Mouse (Mus musculus) bone marrow macrophage, adult 2 months (primary cell): ENCODE results near the gene Zyg11b. TPM values are rescaled to one million over a fixed set of nuclear protein-coding genes. Genes with fewer than 3 reads are reported as not detected.

ENCODE experiments used
- H3K27ac ChIP-seq: 2 replicates; pipeline ENCODE4 v1.5.1; 2012; ENCODE audit warnings: low read depth, low read length; ENCODE audit not compliant: insufficient read depth
- H3K4me1 ChIP-seq: 2 replicates; pipeline ENCODE4 v1.6.1; 2012; ENCODE audit warnings: low read length; ENCODE audit not compliant: control insufficient read depth, insufficient read depth
- H3K4me3 ChIP-seq: 2 replicates; pipeline ENCODE4 v1.5.1; 2012; ENCODE audit warnings: mild to moderate bottlenecking, low read length, moderate library complexity; ENCODE audit not compliant: insufficient read depth
- CTCF ChIP-seq: IDR thresholded peaks from 2 replicates; pipeline ENCODE4 v1.5.1; 2012; ENCODE audit warnings: low read depth, mild to moderate bottlenecking, low read length, moderate library complexity
- POLR2A ChIP-seq: IDR thresholded peaks from 2 replicates; pipeline ENCODE4 v1.6.1; 2012; ENCODE audit warnings: mild to moderate bottlenecking, low read depth, low read length, borderline replicate concordance
- polyA plus RNA-seq: library from polyadenylated mRNA; stranded (reverse); fragments of >200 nt; gene quantifications from 2 replicates; pipeline ENCODE4 v1.2.4, GENCODE M21; 2012; ENCODE audit not compliant: missing spikeins, insufficient read depth, insufficient read length

Zyg11b gene
- polyA plus RNA-seq, 1 experiment = 16.9 TPM

DNA sequence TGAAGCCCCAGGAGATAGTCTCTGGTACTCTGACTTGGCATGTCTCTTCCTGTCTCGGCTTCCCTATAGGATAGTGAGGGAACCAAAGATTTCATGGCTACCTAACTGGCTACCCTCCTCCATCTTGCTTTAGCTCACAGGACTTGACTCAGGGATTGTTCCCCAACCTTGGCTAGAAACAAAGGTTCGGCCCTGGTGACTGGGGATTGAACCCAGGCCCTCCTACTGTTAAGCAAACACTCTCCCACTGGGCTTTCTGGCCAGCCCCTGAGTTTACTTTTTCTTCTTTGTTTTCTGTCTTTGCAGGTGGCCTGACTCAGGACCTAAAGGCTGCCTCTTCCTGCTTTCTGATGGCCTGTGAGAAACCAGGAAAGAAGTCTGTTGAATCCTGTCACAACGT, 36.9 kb upstream of the Zyg11b start:
- Histone ChIP-seq H3K27ac (no peak overlapping the region), H3K4me1 (no peaks in the 10 kb centered on the region), H3K4me3 (no peak overlapping the region)
- TF ChIP-seq POLR2A (no peak), CTCF (no peak)

DNA sequence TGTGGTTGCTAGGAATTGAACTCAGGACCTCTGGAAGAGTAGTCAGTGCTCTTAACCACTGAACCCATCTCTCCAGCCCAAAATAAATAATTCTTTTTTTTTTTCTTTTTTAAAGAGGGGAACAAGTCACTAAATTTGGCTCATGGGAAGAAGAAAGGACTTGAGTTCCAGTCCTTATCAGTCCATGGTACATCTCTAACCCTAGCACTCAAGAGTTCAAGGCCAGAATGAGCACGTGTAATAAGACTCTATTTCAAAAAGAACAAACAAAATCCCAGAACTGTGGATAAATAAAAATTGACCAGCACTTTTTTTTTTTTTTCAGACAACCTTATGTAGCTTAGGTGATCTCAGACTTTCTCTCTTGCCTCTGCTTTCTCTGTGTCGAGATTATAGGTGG, 35.9 kb upstream of the Zyg11b start:
- TF ChIP-seq CTCF = no peak
- TF ChIP-seq POLR2A = no peak
- no peaks in the 10 kb centered on the region for H3K4me1 ChIP-seq
- H3K4me3 ChIP-seq = no peak overlapping the region
- no peak overlapping the region for H3K27ac ChIP-seq

DNA sequence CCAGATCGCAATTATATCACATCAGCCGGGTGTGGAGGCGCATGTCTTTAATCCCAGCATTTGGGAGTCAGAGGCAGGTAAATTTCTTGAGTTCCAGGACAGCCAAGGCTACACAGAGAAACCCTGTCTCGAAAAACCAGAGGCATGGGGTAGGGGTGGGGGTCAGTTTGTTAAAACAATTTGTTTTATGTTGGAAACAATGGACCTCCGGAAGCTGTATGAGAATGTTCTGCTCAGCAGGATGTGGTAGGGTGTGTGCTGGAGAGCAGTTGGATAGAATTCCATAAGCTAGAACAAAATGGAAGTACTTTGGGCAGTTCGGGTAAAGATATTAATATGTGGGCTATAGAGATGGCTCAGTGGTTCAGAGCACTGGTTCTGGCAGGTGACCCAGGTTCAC, 34.5 kb upstream of the Zyg11b start:
- H3K4me1 ChIP-seq = no peaks in the 10 kb centered on the region
- H3K4me3 ChIP-seq = no peak overlapping the region
- TF ChIP-seq POLR2A = no peak
- no peak for TF ChIP-seq CTCF
- no peak overlapping the region for H3K27ac ChIP-seq

DNA sequence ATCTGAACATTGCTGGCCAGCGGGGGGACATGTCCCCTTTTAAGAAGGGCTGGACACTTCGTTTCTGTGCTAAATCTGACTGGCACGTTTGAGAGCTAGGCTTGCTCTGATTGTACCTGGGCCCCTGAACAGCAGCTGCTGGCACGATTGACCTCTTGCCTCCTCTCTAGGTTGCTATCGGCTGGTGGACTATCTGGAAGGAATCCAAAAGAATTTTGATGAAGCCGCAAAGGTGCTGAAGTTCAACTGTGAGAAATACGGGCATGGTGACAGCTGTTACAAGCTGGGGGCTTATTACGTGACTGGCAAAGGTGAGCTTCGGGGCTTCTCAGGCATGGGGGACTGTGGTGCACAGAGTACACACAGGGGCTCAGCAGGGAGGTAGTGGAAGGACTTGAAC, 31.1 kb upstream of the Zyg11b start:
- no peak overlapping the region for H3K27ac ChIP-seq
- TF ChIP-seq CTCF (no peak), POLR2A (no peak)
- no peak overlapping the region for H3K4me3 ChIP-seq
- peaks cover 4% of the 10 kb centered on the region; the same call in 1 of the 2 replicates for H3K4me1 ChIP-seq

DNA sequence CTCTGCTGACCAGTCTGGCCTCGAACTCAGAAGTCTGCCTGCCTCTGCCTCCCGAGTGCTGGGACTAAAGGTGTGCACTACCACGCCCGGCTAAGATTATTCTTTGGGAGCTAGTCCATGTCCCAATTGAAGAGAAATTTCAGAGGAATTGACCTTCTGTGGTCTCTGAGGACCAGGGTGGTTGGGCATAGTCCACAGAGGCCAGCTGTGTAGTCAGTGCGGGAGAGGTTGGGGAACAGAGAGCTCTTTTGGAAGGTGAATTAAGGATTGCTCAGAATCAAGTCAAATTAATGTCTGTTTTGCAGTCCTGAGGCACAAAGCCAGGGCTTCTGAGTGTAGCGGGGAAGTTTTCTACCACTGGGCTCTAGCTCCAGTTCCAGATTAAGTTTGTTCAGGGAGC, 28.9 kb upstream of the Zyg11b start:
- Histone ChIP-seq H3K27ac (no peak overlapping the region), H3K4me3 (no peak overlapping the region), H3K4me1 (peaks cover 4% of the 10 kb centered on the region; the same call in 1 of the 2 replicates)
- TF ChIP-seq CTCF = no peak
- TF ChIP-seq POLR2A = no peak

DNA sequence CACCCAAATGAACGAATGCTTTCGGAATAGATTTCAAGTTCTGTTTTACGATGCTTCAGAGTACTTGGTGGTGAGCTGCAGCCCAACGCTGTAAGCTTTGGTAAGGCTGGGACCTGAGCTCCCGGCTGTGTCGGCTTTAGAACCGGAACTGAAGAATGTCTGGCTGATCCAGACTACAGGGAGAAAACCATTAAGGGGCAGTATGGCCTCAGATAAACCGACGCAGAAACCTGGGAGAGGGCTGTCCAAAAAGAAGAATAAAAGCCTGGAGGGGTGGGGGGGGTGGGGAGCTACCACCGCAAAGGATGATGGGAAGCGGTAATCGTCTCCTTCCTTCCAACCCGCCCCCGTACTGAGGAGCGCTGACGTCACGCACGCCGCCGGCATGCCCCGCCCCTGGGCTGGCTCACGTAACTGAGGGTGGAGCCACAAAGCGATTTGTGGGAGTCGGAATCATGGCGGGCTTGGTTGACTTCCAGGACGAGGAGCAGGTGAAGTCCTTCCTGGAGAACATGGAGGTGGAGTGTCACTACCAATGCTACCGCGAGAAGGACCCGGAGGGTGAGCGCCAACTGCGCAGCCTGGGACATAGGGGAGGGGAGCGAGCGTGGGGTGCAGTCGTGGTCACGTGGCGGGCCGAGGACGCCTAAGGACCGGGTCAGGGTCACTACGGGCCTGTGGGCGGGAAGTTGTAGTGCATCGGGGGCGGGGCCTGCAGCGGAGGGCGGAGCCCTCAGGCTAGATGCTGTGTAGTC, 27.0 kb upstream of the Zyg11b start, which contains the start of gene Coa7:
Gene Coa7 (plus strand): TSS at position 411 of the 755 bp plus-strand sequence.
- Histone ChIP-seq H3K27ac (peak within 1 kb of the TSS; percentile 75), H3K4me1 (peaks cover 4% of the 10 kb centered on the region; the same call in 1 of the 2 replicates), H3K4me3 (peak within 1 kb of the TSS; percentile 76)
- no peak for TF ChIP-seq CTCF
- no peak for TF ChIP-seq POLR2A

DNA sequence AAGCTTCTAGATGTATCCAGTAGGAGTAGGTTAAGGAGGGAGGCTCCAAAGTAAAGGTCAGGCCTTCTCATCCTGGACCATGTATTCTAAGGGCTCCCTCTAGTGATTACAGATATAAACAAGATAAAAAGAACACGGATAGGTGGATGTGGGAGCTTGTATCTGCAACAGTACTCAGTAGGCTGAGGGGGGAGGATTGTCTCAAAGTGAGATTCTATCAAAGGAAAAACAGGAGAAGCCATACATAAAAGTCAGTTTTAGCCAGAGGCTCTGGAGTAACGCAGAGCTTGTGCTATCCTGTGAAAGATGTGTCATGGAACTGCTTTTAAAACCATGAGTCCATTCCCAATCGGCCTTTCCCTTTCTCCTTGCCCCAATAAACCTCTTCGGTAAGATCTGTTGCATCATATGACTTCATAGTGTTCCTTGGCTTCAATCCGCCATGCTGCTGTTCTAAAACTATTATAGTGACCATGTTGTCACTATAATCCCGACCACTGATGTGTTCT, 26.2 kb upstream of the Zyg11b start:
- Histone ChIP-seq H3K4me1 (peaks cover 4% of the 10 kb centered on the region; the same call in 1 of the 2 replicates), H3K4me3 (peak overlapping the region; percentile 65; the same call in 1 of the 2 replicates), H3K27ac (0 out of 2 replicates have a peak overlapping the region, but pooled peaks have one; percentile 75)
- TF ChIP-seq CTCF (no peak), POLR2A (no peak)

DNA sequence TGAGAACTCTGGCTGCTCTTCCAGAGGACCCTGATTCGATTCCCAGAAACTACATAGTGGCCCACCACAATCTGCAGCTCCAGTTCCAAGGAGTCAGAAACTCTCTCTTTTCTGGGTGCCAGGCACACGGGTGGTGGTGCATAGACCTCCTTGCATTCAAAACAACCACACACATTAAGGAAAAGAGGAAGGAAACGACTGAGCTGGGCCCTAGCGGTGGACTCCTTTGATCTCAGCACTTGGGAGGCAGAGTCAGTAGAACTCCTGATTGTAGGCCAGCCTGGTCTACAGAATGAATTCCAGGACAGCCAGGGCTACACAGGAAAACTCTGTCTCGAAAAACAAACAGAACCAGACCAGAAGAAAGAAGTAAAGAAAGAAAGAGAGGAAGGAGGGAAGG, 22.7 kb upstream of the Zyg11b start:
- peaks cover 11% of the 10 kb centered on the region for H3K4me1 ChIP-seq
- H3K4me3 ChIP-seq = no peak overlapping the region
- no peak for TF ChIP-seq POLR2A
- TF ChIP-seq CTCF = no peak

DNA sequence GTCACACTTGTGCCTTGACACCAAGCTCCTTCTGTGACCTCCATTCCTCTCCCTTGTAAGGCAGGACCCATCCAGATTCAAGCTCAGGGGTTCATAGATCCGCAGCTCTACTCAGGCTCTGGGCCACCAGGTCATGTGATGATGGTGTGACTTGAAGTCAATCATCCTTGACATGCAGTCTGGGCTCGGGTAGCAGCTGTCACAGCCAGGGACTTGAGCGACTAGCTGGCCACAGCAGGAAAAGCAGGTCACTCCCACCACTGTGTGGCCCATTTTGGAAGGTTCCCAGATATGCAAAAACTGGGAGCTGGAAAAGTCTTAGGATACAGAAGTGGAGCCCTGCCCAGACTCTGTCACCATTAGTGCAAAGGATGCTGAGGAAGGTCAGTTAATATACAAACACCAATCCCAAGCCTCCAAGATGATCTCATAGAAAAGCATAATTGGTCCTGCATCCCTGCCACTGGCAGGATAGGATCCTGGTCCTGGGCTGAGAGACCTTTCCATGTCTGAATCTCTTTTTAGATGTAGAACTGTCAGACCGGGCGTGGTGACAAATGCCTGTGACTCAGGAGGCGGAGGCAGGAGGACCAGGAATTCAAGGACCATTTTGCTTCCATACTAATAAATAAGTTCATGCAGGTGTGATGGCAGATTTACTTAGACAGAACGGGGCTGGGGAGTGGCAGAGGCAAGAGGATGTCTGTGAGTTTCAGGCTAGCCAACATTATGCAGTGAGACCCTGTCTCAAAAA, 19.9 kb upstream of the Zyg11b start:
- no peak overlapping the region for H3K27ac ChIP-seq
- H3K4me3 ChIP-seq = no peak overlapping the region
- TF ChIP-seq CTCF (no peak), POLR2A (no peak)

More for the DNA sequence above, 22.7 kb upstream of the Zyg11b start:
- H3K27ac ChIP-seq = no peak overlapping the region

More for the DNA sequence above, 19.9 kb upstream of the Zyg11b start:
- peaks cover 16% of the 10 kb centered on the region for H3K4me1 ChIP-seq
